Mouse (Mus musculus): ENCODE measurements around the gene Uqcc2.

- no peak for TF ChIP-seq CTCF (conservative IDR thresholded peaks at IDR 0.05 in 1 of 2, IDR thresholded peaks at IDR 0.05 in 1 of 2; ENCODE audit: low read depth in 2 of 2, low read length in 2 of 2)
- TF ChIP-seq ZNF384 (IDR thresholded peaks at IDR 0.05; ENCODE audit: low read depth, low read length), result peak; percentile 98
- peak; percentile 74; the same call in 1 of the 2 replicates for TF ChIP-seq NELFE (IDR thresholded peaks at IDR 0.05; ENCODE audit: low read depth, low read length)
- TF ChIP-seq SIN3A (IDR thresholded peaks at IDR 0.05; ENCODE audit: low read length), result peak; percentile 79
- TF ChIP-seq POLR2A (IDR thresholded peaks at IDR 0.05; ENCODE audit: low read depth, low read length), result peak; percentile 77
- TF ChIP-seq SMC3 (IDR thresholded peaks at IDR 0.05; ENCODE audit: low read depth, low read length), result peak; percentile 29
- no peak for TF ChIP-seq ZC3H11A (IDR thresholded peaks at IDR 0.05; ENCODE audit: low read depth, low read length)
- no peak for TF ChIP-seq ZKSCAN1 (IDR thresholded peaks at IDR 0.05; ENCODE audit: borderline replicate concordance, low read depth, low read length)
- peak; percentile 84 for TF ChIP-seq CHD2 (IDR thresholded peaks at IDR 0.05; ENCODE audit: low read length)
- peak; percentile 35; the same call in 1 of the 2 replicates for TF ChIP-seq JUND (conservative IDR thresholded peaks at IDR 0.05; ENCODE audit: low read depth, low read length)
- no peak for TF ChIP-seq E2F4 (IDR thresholded peaks at IDR 0.05; ENCODE audit: insufficient replicate concordance, low read depth, low read length)
- no peak for TF ChIP-seq NRF1 (IDR thresholded peaks at IDR 0.05; ENCODE audit: low read depth, low read length)
These were observed 40.0 kb upstream of the Uqcc2 start for GRCm38 (mm10) chr17:27173715-27174114.

Data from CH12.LX (cell line).